Mouse (Mus musculus) gastrocnemius, adult 18-20 months (tissue): ENCODE measurements at regions not wholly inside any gene's neighbourhood (a gene's known extent, or its start where the extent isn't known, plus 50 kb on each side); places are given as distances from the start of the nearest gene placed in this dataset.

Experiments used
- DNase-seq: peaks from one replicate; pipeline ENCODE4 v3.0.0; 2021; ENCODE audit warnings: low spot score

DNA sequence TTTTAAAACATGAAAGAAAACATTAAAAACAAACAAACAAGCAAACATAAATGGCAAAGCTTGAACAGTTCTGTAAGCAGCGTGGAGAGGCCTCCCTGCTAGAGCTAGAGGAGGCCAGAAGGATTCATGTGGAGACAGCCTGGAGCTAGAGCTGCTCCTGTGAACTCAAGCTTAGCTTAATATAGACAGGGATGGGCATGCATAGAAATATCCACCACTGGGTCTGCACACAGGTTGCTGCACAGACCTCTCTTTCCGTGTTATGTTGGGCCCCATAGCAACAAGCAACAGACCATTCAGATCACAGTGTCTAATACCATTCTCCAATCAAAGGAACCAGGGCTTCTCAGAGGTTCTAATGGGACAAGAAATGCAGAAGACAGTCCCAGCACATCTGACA lies 122.9 kb upstream of the Magi3 start:
- DNase-seq, result no peak

DNA sequence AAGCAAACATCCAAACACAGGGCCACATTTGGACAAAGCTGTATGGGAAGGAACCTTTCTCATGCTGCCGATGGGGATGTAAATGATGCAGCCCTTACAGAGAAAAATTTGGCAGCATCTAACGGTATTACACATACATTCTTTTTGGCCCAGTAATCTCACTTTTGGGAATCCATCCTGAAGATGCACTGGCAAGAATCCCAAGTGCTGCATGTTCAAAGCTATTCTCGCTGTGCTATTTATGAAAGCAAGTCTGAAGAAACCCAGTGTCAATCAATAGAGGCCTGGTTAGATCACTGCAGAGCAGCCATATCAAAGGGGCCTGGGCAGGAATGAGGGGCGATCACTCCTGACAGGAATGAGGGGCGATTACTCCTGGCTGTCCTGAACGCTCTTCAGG lies 122.0 kb upstream of the Magi3 start:
- DNase-seq, result no peak

DNA sequence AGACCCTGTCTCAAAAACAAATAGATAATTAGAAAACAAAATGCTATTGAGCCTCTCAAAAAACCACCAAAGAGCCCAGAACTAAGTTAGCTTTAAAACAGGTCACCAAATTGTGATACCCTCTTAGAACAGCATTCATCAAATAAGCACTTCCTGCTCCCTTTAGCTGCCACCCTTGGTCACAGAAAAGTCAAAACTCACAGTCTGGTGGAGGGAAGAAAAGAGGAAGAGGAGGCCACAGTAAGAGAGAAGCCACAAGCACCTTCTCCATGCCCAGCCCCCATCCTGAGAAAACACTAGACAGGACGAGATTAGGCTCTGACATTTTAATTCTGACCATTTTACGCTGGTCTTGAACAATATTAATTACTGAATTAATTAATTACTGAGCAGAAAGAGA lies 120.2 kb upstream of the Magi3 start:
- no peak for DNase-seq

DNA sequence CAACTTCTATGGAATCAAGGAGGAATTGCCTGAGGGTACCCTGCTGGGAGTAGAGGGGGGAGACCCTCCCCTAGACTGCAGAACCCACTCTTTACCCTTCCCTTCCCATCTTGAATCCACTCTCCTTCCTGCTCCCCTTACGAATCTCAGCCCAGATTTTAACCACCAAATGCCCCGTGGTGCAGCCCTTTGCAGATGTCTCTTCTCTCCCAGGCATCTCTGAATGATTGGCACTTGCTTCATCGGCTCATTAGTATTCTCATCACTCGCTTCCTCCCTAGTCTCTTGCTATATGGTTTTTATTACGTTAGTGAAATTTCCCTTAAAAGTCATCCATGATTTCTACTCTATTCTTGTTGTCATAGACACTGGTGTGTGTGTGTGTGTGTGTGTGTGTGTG lies 116.7 kb upstream of the Magi3 start:
- no peak for DNase-seq

- no peak for DNase-seq
These were observed 116.1 kb upstream of the Magi3 start for GRCm38 (mm10) chr3:104336308-104336707.

DNA sequence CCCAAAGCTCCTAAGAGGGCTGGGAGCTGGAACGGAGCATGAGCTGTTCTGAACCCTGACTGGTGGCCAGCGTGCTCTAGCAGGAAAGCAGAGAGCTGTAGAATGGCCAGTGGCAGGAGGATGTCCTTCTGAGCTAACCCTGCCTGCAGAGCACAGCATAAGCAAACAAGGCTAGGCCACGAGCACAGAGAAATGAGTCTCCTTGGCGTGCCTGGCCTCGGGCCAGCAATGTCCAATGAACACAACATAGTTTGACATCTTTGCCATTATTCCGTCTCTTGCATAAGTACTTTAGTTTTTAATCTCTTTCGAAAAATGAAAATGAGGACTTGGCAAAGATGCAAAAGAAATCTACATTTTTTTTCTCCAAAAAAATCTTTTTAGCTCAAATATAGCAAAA lies 114.6 kb upstream of the Magi3 start:
- no peak for DNase-seq

- DNase-seq, result no peak
These were observed 113.2 kb upstream of the Magi3 start for GRCm38 (mm10) chr3:104333345-104333744.

GRCm38 (mm10) chr3:104330646-104331045 lies 110.5 kb upstream of the Magi3 start:
- DNase-seq, result no peak

- DNase-seq, result no peak
These were observed 107.7 kb upstream of the Magi3 start for GRCm38 (mm10) chr3:104327829-104328228.

- DNase-seq, result no peak
These were observed 107.0 kb upstream of the Magi3 start for GRCm38 (mm10) chr3:104327034-104327729.

DNA sequence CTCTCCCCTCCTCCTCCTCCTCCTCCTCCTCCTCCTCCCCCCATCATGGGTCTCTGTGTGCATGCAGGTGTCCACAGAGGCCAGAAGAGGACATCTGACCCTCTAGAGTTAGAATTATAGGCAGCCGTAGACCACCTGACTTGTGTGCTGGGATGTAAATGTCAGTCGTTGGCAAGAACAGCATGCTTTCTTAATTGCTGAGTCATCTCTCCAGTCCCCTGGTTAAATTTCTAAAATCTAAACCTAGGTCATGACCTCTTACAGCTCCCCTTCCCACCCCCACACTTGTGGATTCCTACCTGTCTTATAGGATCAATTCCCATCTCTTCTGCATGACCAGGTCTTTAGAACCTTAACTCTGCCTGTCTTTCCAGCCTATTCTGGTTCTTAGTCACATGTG lies 102.4 kb upstream of the Magi3 start:
- no peak for DNase-seq

- DNase-seq, result no peak
These were observed 100.2 kb upstream of the Magi3 start for GRCm38 (mm10) chr3:104320404-104320803.

DNA sequence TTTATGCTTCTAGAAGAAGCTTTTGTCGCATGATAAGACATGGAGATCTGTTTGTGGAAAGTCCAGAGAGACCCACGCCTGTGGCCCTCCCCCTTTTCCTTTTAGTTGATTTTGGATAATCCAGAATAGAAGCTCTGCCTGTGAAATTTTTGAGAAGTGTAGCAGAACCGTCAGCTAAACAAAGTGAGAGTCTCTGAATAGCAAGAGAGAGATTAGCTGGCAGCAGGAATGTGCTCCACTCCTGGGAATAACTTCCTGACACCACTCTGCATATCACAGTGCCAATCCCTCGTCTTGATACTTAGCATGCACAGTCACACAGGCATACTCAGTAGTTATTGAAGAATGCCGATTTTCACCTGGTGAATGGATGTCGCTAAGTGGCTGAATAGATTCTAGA lies 99.2 kb upstream of the Magi3 start:
- no peak for DNase-seq

GRCm38 (mm10) chr3:104318911-104319310 lies 98.7 kb upstream of the Magi3 start:
- peak; percentile 26 for DNase-seq

DNA sequence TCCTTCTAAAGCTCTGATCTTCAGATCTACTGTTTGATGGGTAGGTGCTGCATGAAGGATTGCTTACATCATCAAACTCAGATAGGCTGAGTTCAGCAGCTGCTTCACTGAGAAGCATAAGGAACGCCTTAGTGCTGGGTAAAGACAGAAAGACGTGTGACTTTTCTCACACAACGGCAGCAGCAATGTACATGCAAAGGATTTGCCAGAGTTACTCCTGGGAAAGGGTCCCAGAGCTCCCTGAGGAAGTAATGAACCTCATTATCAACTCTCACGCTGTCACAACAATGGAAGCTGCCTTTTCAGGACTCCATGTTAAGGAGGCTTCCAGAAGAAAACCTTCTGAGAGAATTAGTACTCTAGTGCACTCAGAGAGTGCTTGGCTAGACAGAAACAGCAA lies 97.4 kb upstream of the Magi3 start:
- DNase-seq, result no peak

DNA sequence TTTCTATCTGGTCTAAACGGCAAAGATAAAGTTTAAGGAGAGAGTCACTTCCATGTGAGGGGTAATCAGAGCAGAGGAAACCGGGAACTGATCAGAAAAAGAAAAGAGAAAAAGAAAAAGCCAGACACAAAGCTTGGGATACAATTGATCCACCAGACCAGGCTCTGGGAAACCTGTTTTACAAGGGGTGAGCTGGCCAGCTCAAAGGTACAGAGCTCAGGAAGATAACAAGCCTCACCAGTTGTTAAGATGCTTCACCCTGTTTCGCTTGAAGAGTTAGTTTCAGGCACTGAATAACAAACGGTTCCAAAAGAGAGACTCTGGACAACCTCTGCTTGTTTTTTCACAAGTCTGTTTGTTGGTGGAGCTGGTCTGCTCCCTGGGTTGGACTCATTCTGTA lies 92.9 kb upstream of the Magi3 start:
- DNase-seq, result no peak

- no peak for DNase-seq
These were observed 86.8 kb upstream of the Magi3 start for GRCm38 (mm10) chr3:104306961-104307360.

- no peak for DNase-seq
These were observed 85.9 kb upstream of the Magi3 start for GRCm38 (mm10) chr3:104305904-104306563.

DNA sequence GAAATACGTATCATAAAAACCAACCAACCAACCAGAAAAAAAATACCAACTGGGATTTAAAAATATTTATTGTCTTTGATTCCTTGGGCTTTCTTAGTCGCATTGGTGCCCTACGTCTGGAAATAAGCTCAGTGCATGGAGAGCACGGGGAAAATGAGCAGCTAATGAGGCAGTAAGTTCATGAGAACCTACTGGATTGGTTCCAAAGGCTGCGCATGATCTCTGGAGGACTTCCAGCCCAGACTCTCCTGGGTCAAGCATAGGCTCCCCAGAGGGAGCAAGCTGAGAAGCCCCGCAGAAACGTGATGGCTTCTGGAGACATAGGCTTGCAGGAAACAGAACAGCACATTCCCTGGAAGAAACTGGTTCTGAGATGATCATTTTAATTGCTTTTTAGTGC lies 83.4 kb upstream of the Magi3 start:
- DNase-seq, result peak; percentile 29

GRCm38 (mm10) chr3:104300201-104300600 lies 80.0 kb upstream of the Magi3 start:
- DNase-seq, result no peak

GRCm38 (mm10) chr3:104298878-104299277 lies 78.7 kb upstream of the Magi3 start:
- no peak for DNase-seq

GRCm38 (mm10) chr3:104298409-104298808 lies 78.2 kb upstream of the Magi3 start:
- no peak for DNase-seq

- no peak for DNase-seq
These were observed 76.9 kb upstream of the Magi3 start for GRCm38 (mm10) chr3:104297112-104297511.

- DNase-seq, result peak; percentile 16
These were observed 75.7 kb upstream of the Magi3 start for GRCm38 (mm10) chr3:104295856-104296255.
